Mouse (Mus musculus): ENCODE results near the gene 1700019N19Rik.

DNA sequence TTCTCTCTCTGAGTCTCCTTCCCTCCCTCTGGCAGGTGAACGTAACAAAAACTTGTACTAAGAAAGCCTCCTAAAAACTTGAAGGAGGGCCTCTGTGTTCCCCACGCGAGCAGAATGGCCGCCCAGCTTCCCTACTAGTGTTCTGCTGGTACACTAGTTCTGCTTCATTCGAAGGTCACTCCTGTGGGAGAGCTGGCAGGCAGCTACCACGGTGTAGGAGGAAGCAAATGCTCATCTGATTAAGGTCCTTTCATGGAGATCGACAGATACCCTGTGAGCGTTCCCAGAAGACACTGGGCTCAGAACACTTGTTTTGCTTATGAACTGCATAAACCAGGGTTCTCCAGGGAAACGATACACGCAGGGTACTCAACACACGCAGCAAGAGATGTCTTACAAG, 23.1 kb upstream of the 1700019N19Rik start:
- TF ChIP-seq CTCF (IDR thresholded peaks at IDR 0.05; ENCODE audit: control insufficient read depth, insufficient read depth, insufficient read length) (no peak), CEBPB (IDR thresholded peaks at IDR 0.05; ENCODE audit: low read depth) (no peak), USF1 (IDR thresholded peaks at IDR 0.05; ENCODE audit: low read depth) (no peak), FOSL1 (IDR thresholded peaks at IDR 0.05; ENCODE audit: insufficient read depth, low read length, poor library complexity, severe bottlenecking) (no peak), MAX (IDR thresholded peaks at IDR 0.05) (no peak), MYOG (IDR thresholded peaks at IDR 0.05; ENCODE audit: control insufficient read depth, extremely low read depth, insufficient read length) (no peak)
